Mouse (Mus musculus) heart, adult 18-20 months (tissue): ENCODE measurements around the gene Armc7. TPM values are rescaled to one million over a fixed set of nuclear protein-coding genes. Genes with fewer than 3 reads are reported as not detected.
"Not testable (repeated sequence)": the region's sequence is repeated elsewhere in the genome, so short reads cannot be mapped to it uniquely, and the experiment has no call there.

ENCODE experiments used
- DNase-seq, 2 experiments: peaks; one replicate each; pipeline ENCODE4 v3.0.0; 2021 to 2022; ENCODE audit warnings: mixed read lengths in 1 of 2
- microRNA-seq, 2 experiments: library from miRNA; unstranded; fragments of <30 nt; microRNA quantifications; one replicate each; pipeline ENCODE4 v1.2.0; 2022
- total RNA-seq, 2 experiments: library from RNA; stranded (reverse); gene quantifications; 2 replicates each; pipeline ENCODE4 v1.2.3; 2021

Armc7 gene
- total RNA-seq, 2 experiments from 2014 or later: 1.8 to 1.9 TPM

- no peak for DNase-seq
Measured at GRCm38 (mm10) chr11:115522238-115522637, 46.8 kb downstream of the Armc7 start.

GRCm38 (mm10) chr11:115522703-115523102 lies 47.2 kb downstream of the Armc7 start:
- no peak for DNase-seq

GRCm38 (mm10) chr11:115526446-115526845 lies 51.0 kb downstream of the Armc7 start:
- DNase-seq: not testable (repeated sequence)

GRCm38 (mm10) chr11:115534759-115535371 lies 59.4 kb downstream of the Armc7 start:
- DNase-seq: no peak

GRCm38 (mm10) chr11:115535401-115536037 lies 60.1 kb downstream of the Armc7 start:
- DNase-seq: peak; percentile 69 to 73

GRCm38 (mm10) chr11:115536038-115536681 lies 60.7 kb downstream of the Armc7 start, which contains the start of gene Sumo2:
TSS of gene Sumo2 (minus strand) at chr11:115536276.
- peak; percentile 98 to 99 for DNase-seq

GRCm38 (mm10) chr11:115536856-115537568 lies 61.5 kb downstream of the Armc7 start:
- no peak for DNase-seq

- DNase-seq: no peak
Measured at GRCm38 (mm10) chr11:115538045-115538444, 62.6 kb downstream of the Armc7 start.

Small RNA genes within 50 kb of the gene (microRNA-seq; reads per million reads assigned to microRNA genes)
- gene Mir3968: 0 to 0.27 reads per million in 2 experiments

Other genes starting within 250 kb of the Armc7 start
- gene Grin2c, start 208.4 kb upstream of the Armc7 start, total RNA-seq: under 1 TPM; 0.27 to 0.41 TPM
- 10 to 100 TPM in 1 of 2 experiments, 1 to 10 TPM in 1; 9.8 to 10.1 TPM for gene Fdxr, start 198.6 kb upstream of the Armc7 start, total RNA-seq
- gene Fads6, start 178.0 kb upstream of the Armc7 start, total RNA-seq: 1 to 10 TPM; 2.2 to 2.4 TPM
- not detected for gene Otop2, start 168.5 kb upstream of the Armc7 start, total RNA-seq
- gene Ush1g, start 153.6 kb upstream of the Armc7 start, total RNA-seq: under 1 TPM in 1 of 2 experiments, not detected in 1; 0.10 TPM
- not detected for gene Otop3, start 140.9 kb upstream of the Armc7 start, total RNA-seq
- gene Hid1, start 107.9 kb upstream of the Armc7 start, total RNA-seq: 1 to 10 TPM; 2.4 to 3.6 TPM
- gene Cdr2l, start 93.8 kb upstream of the Armc7 start, total RNA-seq: 1 to 10 TPM; 4.4 to 4.5 TPM
- gene Mrpl58, start 71.9 kb upstream of the Armc7 start, total RNA-seq: 100 to 1,000 TPM; 140 to 166 TPM
- 1,000 to 10,000 TPM; 2,170 to 2,492 TPM for gene Atp5h, start 55.7 kb upstream of the Armc7 start, total RNA-seq
- gene Kctd2, start 55.5 kb upstream of the Armc7 start, total RNA-seq: 10 to 100 TPM; 30.1 to 31.0 TPM
- gene Trim80, start 35.1 kb upstream of the Armc7 start, total RNA-seq: not detected
- under 1 TPM in 1 of 2 experiments, not detected in 1; 0.36 TPM for gene Slc16a5, start 13.2 kb upstream of the Armc7 start, total RNA-seq
- gene Nt5c, start 16.2 kb downstream of the Armc7 start, total RNA-seq: 10 to 100 TPM; 11.5 to 16.6 TPM
- 100 to 1,000 TPM; 114 to 148 TPM for gene Jpt1, start 38.7 kb downstream of the Armc7 start, total RNA-seq
- 100 to 1,000 TPM; 160 to 170 TPM for gene Sumo2, start 60.6 kb downstream of the Armc7 start, total RNA-seq
- 10 to 100 TPM; 18.3 to 20.0 TPM for gene Nup85, start 88.8 kb downstream of the Armc7 start, total RNA-seq
- 10 to 100 TPM; 81.0 to 83.5 TPM for gene Mrps7, start 128.3 kb downstream of the Armc7 start, total RNA-seq
- gene Gga3, start 128.4 kb downstream of the Armc7 start, total RNA-seq: 10 to 100 TPM; 16.1 to 19.0 TPM
- 10 to 100 TPM; 51.1 to 54.2 TPM for gene Mif4gd, start 137.3 kb downstream of the Armc7 start, total RNA-seq
- gene Slc25a19, start 152.6 kb downstream of the Armc7 start, total RNA-seq: 10 to 100 TPM; 35.3 to 38.3 TPM
- gene Grb2, start 232.9 kb downstream of the Armc7 start, total RNA-seq: 100 to 1,000 TPM in 1 of 2 experiments, 10 to 100 TPM in 1; 98.4 to 111 TPM